Mouse (Mus musculus) cerebellum, adult 11 months (tissue): ENCODE measurements around the gene Dlg2.
A peak's percentile ranks its signal among the peaks of the same experiment; 100 is the strongest.

ENCODE experiments used
- DNase-seq: peaks from one replicate; pipeline ENCODE4 v3.0.0; 2022

The Dlg2 gene

DNA sequence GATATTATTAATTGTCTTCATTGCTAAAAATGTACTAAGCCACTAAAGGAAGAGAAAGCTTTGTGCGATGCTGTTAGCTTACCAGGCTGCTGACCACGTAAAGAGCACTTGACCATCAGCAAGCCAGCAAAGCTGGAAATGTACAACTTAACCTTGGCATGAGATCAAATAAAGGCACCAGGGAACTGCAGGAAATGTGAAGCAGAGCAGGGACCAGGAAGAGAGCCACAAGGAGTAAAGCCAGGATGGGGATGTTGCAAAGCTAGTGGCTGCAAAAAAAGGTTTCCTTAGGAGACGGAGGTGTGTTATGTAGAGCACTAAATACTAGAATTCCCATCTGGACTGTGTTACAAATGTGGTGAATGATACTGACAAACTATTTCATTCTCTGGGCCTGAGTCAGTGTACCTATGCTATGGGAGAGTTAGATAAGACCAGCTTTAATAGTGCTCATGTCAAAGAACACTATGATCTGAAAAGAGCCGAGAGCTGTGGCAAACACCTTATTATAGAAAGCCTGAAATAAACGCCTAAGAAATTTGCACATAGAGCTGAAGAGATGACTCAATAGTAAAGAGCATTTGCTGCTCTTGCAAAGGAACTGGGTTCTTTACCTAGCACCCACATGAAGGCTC is 1638.9 kb downstream of the Dlg2 start:
- DNase-seq, result no peak

DNA sequence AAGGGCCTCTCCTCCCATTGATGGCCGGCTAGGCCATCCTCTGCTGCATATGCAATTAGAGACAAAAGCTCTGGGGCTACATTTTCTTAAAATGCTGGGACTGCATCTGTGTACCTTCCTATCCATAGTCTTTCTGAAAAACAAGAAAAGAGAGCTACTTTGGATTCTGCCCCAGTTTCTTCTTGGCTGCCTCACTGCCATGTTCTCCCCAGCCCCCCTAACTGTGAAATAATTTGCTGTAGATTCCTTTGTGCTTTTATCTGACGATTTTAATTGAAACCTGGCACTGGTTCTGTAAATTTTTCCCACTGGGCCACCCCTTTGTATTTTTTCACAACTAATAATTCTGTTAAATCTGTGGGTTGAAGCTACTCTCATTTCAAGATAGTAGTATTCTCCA is 1646.8 kb downstream of the Dlg2 start:
- DNase-seq, result no peak

DNA sequence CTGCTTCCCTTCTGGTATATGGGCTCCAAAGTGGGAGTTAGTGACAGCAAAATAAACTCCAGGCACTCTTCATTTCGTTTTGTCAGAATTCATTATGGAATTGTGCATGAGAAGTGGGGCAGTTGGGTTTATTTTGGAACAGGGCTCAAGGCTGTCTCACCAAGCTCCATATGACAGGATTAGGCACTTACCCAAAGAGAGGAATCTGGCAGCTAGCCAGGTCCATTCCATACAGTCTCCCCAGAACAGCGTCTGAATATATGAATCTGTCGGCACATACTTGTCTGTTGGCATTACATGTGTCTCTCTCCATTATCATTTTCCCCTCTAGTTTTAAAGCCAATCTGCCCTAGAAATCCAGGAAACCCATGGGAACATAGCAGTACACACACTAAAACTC is 1649.4 kb downstream of the Dlg2 start:
- DNase-seq, result peak; percentile 73

DNA sequence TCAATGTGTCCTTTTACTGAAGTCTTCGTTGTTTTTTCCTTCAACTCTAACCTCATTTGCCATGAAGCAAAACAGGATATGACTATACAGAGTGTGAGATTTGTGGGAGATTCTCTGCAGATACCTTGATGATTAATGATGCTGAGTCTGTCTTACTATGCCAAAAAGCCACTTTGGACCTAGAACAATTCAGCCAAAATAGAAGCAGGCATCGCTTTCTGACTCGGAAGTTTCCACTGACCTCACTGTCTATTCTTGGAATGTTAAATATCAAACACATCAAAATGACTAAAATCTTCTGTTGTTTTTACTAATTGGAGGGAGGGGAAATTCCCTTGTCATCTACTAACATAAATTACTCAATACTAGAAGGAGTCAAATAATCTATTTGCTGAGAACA is 1657.8 kb downstream of the Dlg2 start:
- no peak for DNase-seq

DNA sequence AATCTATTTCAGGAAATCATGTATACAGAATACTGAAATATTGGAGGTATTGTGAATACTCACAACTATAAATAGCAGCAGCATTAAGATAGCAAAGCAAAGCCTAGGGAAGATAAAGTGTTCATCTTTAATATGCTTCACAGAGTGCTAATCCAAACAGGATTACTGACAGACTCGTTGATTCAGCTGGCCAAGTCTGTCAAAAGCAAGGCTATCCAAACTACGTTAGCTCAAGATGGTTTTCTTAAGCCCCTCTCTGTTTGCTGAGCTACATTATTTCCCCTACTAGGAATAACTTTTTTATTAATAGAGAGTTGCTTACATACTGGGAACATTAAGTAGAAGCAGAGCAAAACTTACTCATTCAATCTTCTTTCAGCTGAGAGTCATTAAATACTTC is 1659.2 kb downstream of the Dlg2 start:
- no peak for DNase-seq

DNA sequence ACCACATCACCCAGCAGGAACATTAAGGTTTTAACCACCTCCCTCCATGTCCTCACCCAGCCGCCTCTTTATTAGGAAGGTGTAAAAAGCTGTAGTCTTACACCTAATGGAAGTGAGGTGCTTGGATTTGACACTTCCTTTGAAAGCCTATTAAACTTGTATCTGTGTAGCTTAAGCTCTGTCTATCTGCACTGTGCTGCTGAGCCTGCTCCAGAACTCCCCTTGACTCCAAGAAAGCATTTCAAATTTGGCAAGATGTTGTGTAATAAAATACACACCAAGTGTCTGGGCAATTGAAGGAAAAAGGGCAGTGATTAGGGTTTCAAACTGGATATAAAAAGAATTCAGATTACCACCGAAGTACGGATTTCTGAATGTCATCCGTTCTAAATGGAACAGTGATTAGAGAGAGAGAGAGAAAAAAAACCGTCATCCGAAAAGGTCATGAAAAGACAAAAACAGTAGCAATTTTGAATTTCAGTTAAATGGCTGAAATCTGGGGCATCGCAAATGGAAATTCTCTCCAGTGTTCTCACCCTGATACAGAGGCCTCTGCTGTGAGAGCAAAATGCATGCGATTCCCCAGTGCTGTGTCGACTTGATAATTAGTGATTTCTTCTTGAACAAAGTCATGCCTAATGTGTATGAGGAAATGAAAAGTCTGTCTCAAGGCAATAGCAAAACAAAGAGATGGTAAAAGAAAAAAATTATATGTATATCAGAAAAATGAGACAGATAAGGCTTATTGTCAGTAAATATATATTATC is 1663.8 kb downstream of the Dlg2 start:
- DNase-seq, result no peak

DNA sequence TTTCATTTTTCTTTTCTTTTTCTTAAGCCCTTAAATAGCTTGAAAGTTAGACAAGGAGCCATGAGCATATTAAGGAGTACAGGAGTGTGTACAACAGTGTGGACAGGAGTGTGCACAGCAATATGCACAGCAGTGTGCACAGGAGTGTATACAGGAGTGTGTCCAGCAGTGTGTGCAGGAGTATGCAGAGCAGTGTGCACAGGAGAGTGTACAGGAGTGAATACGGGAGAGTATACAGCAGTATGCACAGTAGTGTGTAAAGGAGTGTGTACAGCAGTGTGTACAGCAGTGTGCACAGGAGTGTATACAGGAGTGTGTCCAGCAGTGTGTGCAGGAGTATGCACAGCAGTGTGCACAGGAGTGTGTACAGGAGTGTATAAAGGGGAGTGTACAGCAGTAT is 1671.0 kb downstream of the Dlg2 start:
- DNase-seq, result no peak

DNA sequence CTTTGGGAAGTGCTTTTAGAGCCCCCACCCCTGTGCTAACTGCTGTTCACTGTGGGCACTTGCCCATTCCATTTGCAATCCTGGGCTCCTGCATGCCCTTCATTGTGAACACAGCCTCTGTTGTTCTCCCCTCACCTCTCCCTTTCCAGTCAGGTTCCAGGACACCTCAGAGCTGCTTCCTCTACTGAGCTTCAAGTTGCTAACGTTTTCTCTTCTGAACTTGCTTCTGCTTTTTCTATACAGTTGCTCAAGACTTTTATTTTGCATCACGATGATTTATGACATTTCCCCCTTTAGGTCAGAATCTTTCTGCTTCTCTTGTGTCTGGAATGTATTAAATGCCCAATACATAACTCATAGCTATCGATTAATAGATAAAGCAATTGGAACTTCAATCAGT is 1674.3 kb downstream of the Dlg2 start:
- DNase-seq, result no peak

DNA sequence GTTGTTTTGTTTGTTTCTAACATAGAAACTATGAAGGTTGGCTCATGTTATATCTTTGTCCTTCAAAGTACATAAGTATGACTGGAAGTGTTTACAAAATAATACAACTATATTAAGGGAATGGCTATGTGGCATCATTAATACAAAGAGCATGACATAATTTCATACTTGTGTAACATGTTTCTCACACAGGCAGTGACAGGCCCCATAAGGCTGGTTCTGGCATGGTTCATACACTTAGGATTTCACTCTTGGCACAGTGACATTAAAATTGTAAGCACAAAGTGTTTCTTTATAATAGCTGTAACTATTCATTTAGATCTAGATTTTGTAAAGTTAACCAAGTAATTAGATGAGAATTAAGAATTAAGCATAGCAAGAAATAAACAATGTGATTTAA is 1678.1 kb downstream of the Dlg2 start:
- no peak for DNase-seq

DNA sequence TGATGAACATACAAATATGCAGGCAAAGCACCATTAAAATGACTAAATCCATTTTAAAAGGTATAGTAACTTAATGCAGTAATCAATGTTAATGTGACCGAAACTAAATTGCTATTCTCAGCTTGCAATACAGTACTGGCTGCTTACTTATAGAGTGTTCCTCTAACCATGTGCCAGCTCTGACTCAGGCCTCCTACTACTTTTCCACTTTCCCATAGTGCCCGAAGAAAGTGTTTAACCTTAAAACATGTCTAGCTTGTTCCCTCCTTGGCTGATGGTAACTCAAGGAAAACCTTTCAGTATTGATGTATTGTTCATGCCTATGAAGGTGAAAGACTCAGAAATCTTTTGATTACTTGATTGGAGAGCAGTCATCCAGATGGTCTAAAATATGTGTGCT is 1686.7 kb downstream of the Dlg2 start:
- DNase-seq, result no peak

DNA sequence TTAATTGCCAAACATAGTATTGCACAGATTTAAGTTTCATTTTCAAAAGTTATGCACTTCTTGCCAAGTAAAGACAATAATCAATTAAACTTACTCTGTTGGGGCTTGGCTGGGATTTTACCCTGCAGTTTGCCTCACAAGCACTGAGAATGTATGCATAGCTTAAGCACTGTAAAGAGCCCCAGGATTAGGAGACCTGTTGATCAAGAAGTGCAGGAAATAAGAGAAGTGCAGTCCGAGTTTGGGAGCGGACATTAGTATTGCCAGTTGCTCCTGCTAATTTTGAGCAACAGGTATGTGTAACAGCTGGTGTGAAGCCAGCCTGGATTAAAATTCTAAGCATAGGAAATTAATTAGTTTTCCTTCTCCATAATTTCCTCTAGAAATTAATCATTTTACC is 1687.8 kb downstream of the Dlg2 start:
- DNase-seq, result no peak

DNA sequence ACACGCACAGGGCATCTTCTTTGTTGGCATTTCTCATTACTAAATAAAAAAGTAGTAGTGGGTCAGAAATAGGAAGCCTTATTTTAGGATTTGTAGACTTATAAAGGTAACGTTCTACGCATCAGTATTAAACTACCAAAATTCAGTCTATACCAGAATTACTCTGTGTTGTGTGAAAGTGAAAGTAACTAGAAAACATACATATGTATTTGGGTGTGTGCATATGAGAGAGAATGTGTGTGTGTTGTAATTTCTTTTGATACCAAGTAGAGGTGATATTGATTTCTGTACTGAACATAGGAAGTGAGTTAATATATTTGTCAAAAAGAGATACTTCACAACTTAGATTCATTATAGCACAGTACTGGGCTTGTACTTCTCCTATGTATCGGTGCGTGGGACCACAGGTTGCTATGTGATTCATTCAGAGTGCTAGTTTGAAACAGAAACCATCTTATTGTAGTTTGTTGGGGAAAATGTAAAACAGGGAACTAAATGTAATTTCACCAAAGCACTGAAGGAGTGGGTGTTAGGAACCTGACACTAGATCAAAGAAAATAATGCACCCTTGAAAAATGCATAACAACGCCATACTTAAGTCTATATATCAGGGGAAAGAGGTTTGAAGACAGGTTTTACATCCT is 1688.5 kb downstream of the Dlg2 start:
- DNase-seq, result no peak

DNA sequence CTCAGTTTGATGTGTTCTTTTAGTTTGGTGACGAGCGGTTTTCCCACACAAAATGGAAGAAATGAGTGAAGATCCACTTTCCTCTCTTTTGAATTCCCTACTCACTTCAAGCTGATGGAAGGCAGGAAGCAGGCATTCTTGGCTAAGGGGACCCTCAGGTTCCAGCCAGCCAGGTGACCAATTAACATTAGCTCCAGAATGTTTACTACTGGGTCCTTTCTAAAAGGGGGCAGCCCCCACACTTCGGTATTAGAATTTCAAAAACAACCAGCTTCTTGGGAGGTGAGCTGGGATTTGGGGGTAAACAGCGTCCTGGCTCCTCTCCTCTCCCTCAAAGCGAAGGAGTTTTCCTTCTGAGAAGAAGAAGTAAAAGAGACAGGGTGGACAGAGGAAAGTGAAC is 1703.6 kb downstream of the Dlg2 start:
- DNase-seq, result no peak

DNA sequence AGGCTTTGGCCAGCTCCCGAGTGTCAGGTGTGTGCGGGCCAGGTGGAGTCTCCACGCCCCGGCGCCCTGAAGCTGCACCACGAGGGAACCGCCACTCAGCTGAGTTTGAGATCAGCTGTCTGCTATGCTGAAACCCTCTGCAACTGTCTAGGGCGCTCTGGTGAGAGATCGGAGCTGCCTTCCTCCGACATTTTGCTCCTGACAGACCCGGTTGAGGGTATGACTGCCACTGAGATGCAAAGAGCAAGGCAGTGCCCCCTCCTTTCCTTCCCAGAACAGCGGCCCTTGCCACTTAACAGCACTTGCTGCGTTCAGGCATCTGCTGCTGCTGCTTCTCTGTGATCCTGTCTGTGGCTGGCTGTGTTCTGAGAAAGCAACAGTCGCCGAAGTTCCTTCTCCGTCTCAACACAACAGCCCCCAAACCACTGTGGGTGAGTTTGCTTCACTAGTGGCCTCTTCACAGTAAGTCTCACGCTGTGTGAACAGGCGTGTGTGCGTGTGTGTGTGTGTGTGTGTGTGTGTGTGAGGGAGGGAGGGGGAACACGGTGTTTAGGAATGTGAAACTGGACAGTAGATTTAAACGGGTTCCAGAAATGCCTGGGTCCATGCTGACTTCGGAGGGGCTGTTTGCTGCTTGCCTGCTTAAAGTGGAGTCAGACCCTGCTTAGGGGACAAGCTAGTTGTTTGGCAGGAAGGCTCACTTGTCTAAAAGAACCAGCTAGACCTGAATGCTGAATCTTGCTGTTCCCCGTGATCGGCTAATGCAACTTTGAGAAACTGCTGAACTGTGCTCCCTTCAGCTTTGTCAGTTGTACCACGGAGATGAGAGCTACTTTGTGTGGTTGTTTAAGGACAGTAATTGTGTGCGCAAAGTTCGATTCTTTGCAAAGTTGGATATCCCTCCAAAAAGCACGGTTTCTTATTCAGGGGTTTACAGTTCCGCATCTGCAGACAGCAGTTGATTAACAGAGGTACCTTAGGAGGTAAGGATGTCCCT is 1704.4 kb downstream of the Dlg2 start:
- no peak for DNase-seq

DNA sequence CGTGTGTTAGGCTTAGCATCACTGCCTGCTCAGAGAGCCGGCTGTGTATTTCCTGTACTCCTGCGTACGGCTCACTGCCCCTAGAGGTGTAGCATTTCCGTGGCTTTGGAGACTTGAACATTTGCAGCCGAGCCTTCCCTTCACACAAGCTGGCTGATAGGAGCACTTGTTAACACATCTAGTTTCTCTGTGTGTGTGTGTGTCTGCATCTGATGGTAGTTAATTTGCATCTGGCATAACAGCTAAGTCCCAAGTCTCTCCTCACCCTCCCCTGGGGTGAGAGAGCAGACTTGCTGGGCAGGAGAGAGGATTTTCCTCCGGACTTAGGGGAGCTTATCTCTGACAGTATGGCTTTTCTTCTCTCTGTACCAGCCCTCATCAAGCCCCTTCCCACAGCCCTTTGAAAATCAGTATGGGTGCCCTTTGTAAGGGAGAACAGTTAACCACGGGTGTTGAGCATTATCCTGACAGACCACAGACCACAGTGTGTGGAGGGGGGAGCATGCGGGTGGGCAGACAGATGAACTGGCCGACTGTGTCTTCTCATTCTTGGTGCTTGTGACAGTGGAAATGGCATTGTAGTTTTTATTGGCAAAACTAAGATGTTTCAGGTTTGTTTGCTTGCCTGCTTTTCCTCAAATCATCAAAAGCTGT is 1705.6 kb downstream of the Dlg2 start:
- no peak for DNase-seq

DNA sequence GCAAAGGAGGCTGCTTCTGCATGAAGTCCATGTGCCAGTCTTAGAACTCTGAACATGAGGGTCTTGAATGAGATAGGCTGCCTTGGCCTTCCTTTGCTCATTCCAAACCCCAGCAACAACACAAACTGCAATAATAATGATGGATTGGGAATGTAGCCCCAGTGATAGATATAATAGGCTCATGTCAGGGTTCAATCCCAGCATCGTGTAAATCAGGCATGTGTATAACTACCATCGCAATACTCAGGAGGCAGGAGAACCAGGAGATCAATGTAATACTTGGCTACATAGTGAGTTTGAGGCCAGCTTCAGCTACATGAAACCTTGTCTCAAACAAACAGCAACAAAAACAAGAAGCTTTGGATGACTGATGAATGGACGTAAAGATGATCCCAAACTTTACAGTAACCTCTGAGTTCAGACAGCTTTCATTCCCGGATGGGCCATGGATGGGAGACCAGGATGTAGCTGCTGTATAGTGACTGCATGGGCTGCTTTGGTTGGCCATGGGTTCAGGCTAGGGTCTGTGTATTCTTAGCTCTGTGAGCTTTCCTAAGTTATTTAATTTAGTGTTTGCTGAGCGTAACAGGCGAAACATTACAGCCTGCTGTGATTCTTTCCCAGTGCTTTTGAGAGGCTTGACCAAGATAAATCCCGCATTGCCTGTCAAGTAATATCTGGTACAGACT is 1708.0 kb downstream of the Dlg2 start:
- DNase-seq, result no peak

DNA sequence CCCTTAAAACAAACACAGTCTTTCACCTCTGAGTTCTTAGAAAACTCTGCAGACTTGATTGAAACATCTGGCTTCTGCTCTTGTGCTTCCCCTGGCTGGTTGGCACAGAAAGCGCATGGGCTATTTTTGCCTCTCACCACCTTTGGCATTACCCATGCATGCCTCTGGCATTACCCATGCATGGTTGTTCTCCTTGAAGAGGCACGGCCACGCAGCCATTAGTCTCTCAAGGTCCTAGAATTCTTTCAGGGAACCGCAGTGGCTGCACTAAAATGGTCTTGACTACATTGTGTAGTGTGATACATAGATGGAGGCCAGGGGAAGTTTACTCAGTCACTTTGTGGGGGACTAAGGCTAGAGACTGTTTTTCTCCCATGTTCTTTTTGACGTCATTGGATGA is 1709.9 kb downstream of the Dlg2 start:
- no peak for DNase-seq

DNA sequence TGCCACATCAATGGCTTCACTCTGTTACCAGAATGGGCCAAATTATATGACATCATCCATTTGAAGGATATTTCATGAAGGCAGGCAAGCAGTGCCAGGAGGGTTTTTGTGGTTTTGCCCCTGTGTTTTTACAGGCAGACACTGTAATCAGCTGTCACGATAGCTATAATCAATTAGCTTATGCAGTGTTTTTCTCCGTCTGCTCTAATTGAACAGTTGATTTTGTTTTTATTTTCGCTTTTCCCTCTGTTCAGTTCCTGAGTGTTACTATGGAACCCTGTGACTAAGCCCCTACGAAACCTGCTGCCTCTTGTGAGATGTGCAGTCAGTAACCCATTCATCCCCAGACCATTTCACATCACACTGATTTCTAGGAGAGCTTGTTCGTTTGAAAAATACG is 1712.7 kb downstream of the Dlg2 start:
- no peak for DNase-seq

DNA sequence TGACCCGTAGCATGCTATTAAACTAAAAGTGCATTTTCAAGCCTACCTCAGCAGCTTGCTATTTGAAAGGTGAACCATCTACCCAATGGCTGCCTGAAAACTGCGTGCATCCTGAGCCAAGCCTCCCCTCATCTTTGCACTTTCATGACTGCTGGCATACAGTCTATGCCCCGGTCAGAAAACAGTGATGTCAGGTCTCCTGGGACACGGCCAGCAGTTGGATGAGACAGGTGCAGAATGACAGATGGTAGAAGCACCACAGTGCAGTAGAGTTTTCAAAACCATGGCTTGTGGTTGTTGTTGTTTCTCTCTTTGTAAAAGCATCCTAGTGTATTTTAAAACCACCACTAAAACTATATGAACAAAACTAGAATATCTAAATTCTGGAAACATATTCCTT is 1719.5 kb downstream of the Dlg2 start:
- peak; percentile 83 for DNase-seq

DNA sequence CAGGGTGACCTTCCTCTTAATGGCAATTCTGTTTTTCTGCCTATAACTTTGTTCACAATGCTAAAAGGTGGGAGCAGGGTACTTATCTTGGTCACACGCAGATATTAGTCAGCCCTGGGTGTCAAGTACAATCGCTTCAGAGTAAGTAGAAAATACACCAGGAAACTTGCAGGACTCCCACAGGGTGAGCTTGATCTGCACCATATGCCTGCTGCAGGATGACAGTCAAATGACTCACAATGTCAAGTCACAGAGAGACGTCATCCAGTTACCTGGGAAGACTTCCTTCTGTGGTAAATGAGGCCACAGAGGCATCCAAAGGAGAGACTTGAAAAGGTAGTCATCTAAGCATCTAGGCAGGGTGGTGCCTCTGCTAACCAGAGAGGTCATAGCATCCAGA is 1721.1 kb downstream of the Dlg2 start:
- DNase-seq, result peak; percentile 42

DNA sequence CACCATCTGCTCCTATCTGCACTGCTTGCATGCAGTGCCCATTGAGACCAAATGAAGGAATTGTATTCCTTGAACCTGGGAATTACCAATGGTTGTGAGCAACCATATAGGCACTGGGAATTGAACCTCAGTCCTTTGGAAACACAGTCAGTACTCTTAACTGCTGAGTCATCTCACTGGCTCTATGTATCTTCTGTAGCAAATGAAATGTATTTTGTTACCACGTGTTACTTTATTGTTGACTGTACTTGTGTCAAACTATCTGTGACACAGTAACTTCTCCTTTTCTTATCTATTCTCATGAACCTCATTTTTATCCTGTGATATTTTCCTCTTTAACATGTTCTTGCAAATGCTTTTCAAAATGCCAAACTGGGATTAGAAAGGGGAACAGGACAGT is 1722.7 kb downstream of the Dlg2 start:
- DNase-seq, result no peak

DNA sequence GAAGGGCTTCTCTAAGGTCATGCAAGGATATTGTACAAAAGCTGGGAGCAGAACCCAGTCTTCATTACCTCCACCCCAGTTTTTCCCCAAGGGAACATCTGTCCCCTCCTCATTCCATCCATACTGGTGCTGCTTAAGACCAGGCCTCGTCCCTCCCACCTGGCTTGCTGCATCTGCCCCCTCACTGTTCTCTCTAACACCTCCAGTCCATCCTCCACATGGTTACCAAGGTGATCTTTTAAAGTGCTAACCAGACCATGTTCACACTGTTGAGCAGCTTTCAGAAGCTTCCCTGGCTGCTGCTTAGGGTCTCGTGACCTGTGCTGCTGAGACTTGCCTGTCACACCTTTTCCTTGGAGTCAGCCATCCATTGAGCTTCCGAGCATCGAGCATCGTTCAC is 1734.2 kb downstream of the Dlg2 start:
- no peak for DNase-seq
